Mouse (Mus musculus) heart, adult 2 months (tissue): ENCODE measurements around the gene Cct7.

ENCODE experiments used
- CTCF ChIP-seq: fragments of 200-600 bp; IDR thresholded peaks from 2 replicates; pipeline ENCODE4 v1.8.1; 2022; ENCODE audit warnings: antibody characterized with exemption, mild to moderate bottlenecking, moderate library complexity
- EP300 ChIP-seq: fragments of 200-500 bp; IDR thresholded peaks from 2 replicates; pipeline ENCODE4 v1.6.1; 2011; ENCODE audit warnings: low read depth, low read length, control low read depth; ENCODE audit not compliant: insufficient read depth

- no peak for TF ChIP-seq CTCF
- no peak; the same call in 1 of the 2 replicates for TF ChIP-seq EP300
Observed at GRCm38 (mm10) chr6:85402613-85403012, 48.7 kb upstream of the Cct7 start.
